Mouse (Mus musculus) forebrain, embryonic 16.5 days (tissue): ENCODE results near the gene Papolg. TPM values are rescaled to one million over a fixed set of nuclear protein-coding genes. Genes with fewer than 3 reads are reported as not detected.
"Not testable (repeated sequence)": the region's sequence is repeated elsewhere in the genome, so short reads cannot be mapped to it uniquely, and the experiment has no call there.

Experiments
- ATAC-seq: fragments of 200-750 bp; cut with Nextera tagmentation; 2 replicates; pipeline ENCODE4 v1.8.0; 2017; ENCODE audit warnings: mild to moderate bottlenecking, moderate library complexity
- H3K27ac ChIP-seq: fragments of 300-500 bp; sonication (generic); 2 replicates; pipeline ENCODE4 v1.5.1; 2014; ENCODE audit warnings: low read length, control low read depth
- H3K27me3 ChIP-seq: fragments of 300-500 bp; sonication (generic); replicated peaks from 2 replicates; pipeline ENCODE4 v1.6.1; 2014; ENCODE audit warnings: low read length; ENCODE audit not compliant: control insufficient read depth, insufficient read depth
- H3K36me3 ChIP-seq: fragments of 300-500 bp; sonication (generic); 2 replicates; pipeline ENCODE4 v1.6.1; 2014; ENCODE audit not compliant: control insufficient read depth, insufficient read depth
- H3K4me1 ChIP-seq: fragments of 300-500 bp; sonication (generic); replicated peaks from 2 replicates; pipeline ENCODE4 v1.6.1; 2014; ENCODE audit warnings: low read length; ENCODE audit not compliant: control insufficient read depth, insufficient read depth
- H3K4me2 ChIP-seq: fragments of 300-500 bp; sonication (generic); 2 replicates; pipeline ENCODE4 v1.6.1; 2014; ENCODE audit warnings: mild to moderate bottlenecking, low read length, control low read depth
- H3K4me3 ChIP-seq: fragments of 300-500 bp; sonication (generic); replicated peaks from 2 replicates; pipeline ENCODE4 v1.5.1; 2014; ENCODE audit warnings: mild to moderate bottlenecking, low read length, control low read depth
- H3K9ac ChIP-seq: fragments of 300-500 bp; sonication (generic); replicated peaks from 2 replicates; pipeline ENCODE4 v1.6.1; 2014; ENCODE audit warnings: low read depth, low read length, control low read depth
- H3K9me3 ChIP-seq: fragments of 300-500 bp; sonication (generic); 2 replicates; pipeline ENCODE4 v1.6.1; 2016; ENCODE audit warnings: low read length; ENCODE audit not compliant: control insufficient read depth
- WGBS: fragments of 180-500 bp; shearing (Covaris S2); extraction: QIAGEN DNeasy Blood & Tissue Kit; methylation state at CpG from one replicate; pipeline ENCODE4 v1.1.7; 2014; 5-methylcytosine and 5-hydroxymethylcytosine counted together
- polyA plus RNA-seq: library from polyadenylated mRNA; unstranded; fragments of >200 nt; fragmentation: Nextera tagmentation; extraction: Ambion mirVana; gene quantifications from 2 replicates; pipeline ENCODE4 v1.2.1, GENCODE M21; 2015

Gene Papolg
- 29.6 and 31.8 TPM in 2 replicates for polyA plus RNA-seq

GRCm38 (mm10) chr11:23895060-23895426 lies at the start of gene Papolg:
Gene Papolg (minus strand): TSS chr11:23895253.
- peak within 1 kb of the TSS; percentile 69 for H3K4me2 ChIP-seq
- peaks cover 2% of the 10 kb centered on the region; the same call in 1 of the 2 replicates for H3K36me3 ChIP-seq
- peak within 1 kb of the TSS; percentile 96 for H3K27ac ChIP-seq
- 0% methylated on average over 21 of the region's 21 CpGs for WGBS
- peak within 1 kb of the TSS; percentile 97 for H3K9ac ChIP-seq
- peaks cover 9% of the 10 kb centered on the region for H3K4me1 ChIP-seq
- peak within 1 kb of the TSS; percentile 98 for H3K4me3 ChIP-seq
- no peaks in the 10 kb centered on the region for H3K27me3 ChIP-seq
- H3K9me3 ChIP-seq: no peaks in the 10 kb centered on the region
- ATAC-seq: peak; percentile 100

GRCm38 (mm10) chr11:23928146-23928545 lies 33.1 kb upstream of the Papolg start:
- H3K27me3 ChIP-seq, H3K9me3 ChIP-seq, H3K4me1 ChIP-seq, H3K27ac ChIP-seq, ATAC-seq, H3K36me3 ChIP-seq, H3K9ac ChIP-seq: not testable (repeated sequence)
- Histone ChIP-seq H3K4me3 (peak overlapping the region; percentile 16; the same call in 1 of the 2 replicates), H3K4me2 (peak overlapping the region; percentile 20; the same call in 1 of the 2 replicates)
- WGBS: 28% methylated on average over 8 of the region's 8 CpGs

- no peak overlapping the region for H3K9ac ChIP-seq
- no peaks in the 10 kb centered on the region for H3K36me3 ChIP-seq
- ATAC-seq: no peak
- H3K9me3 ChIP-seq: no peaks in the 10 kb centered on the region
- H3K27me3 ChIP-seq: no peaks in the 10 kb centered on the region
- H3K27ac ChIP-seq: no peak overlapping the region
- 45% methylated on average over 8 of the region's 8 CpGs for WGBS
- H3K4me1 ChIP-seq: no peaks in the 10 kb centered on the region
- H3K4me2 ChIP-seq: peak overlapping the region; percentile 20; the same call in 1 of the 2 replicates
- peak overlapping the region; percentile 16; the same call in 1 of the 2 replicates for H3K4me3 ChIP-seq
Observed at GRCm38 (mm10) chr11:23927643-23928042, 32.6 kb upstream of the Papolg start.

GRCm38 (mm10) chr11:23913824-23914223 lies 18.8 kb upstream of the Papolg start:
- not testable (repeated sequence) for H3K27ac ChIP-seq, ATAC-seq, H3K4me3 ChIP-seq, H3K4me1 ChIP-seq, H3K36me3 ChIP-seq, H3K9ac ChIP-seq, H3K9me3 ChIP-seq, H3K4me2 ChIP-seq, H3K27me3 ChIP-seq
- WGBS: 88% methylated on average over 2 of the region's 2 CpGs

GRCm38 (mm10) chr11:23903909-23904308 lies 8.9 kb upstream of the Papolg start:
- Histone ChIP-seq H3K27ac (no peak overlapping the region), H3K27me3 (no peaks in the 10 kb centered on the region)

GRCm38 (mm10) chr11:23894141-23895059 lies 653 bp downstream of the Papolg start:
- Histone ChIP-seq H3K9me3 (no peaks in the 10 kb centered on the region), H3K27ac (peak overlapping the region; percentile 96), H3K9ac (peak overlapping the region; percentile 97), H3K4me1 (peaks cover 9% of the 10 kb centered on the region), H3K4me3 (peak overlapping the region; percentile 98), H3K27me3 (no peaks in the 10 kb centered on the region), H3K36me3 (peaks cover 2% of the 10 kb centered on the region), H3K4me2 (peak overlapping the region; percentile 69)
- under 1% methylated on average over 42 of the region's 48 CpGs for WGBS
- ATAC-seq: peak; percentile 82

More at GRCm38 (mm10) chr11:23903909-23904308, 8.9 kb upstream of the Papolg start:
- 86% methylated on average over 1 of the region's 1 CpGs for WGBS
- no peak for ATAC-seq
- Histone ChIP-seq H3K4me2 (no peak overlapping the region), H3K9ac (no peak overlapping the region), H3K4me3 (no peak overlapping the region), H3K4me1 (no peaks in the 10 kb centered on the region), H3K9me3 (no peaks in the 10 kb centered on the region), H3K36me3 (no peaks in the 10 kb centered on the region)

- Histone ChIP-seq H3K27me3 (no peaks in the 10 kb centered on the region), H3K9me3 (no peaks in the 10 kb centered on the region), H3K4me2 (peak overlapping the region; percentile 18; the same call in 1 of the 2 replicates), H3K27ac (no peak overlapping the region), H3K4me1 (peaks cover 9% of the 10 kb centered on the region), H3K36me3 (peaks cover 9% of the 10 kb centered on the region), H3K9ac (no peak overlapping the region), H3K4me3 (no peak overlapping the region)
- no peak for ATAC-seq
Observed at GRCm38 (mm10) chr11:23893556-23893955, 1.5 kb downstream of the Papolg start.

- Histone ChIP-seq H3K4me3 (no peak overlapping the region), H3K27ac (no peak overlapping the region), H3K4me1 (no peaks in the 10 kb centered on the region), H3K9ac (no peak overlapping the region), H3K4me2 (no peak overlapping the region), H3K36me3 (peaks cover 45% of the 10 kb centered on the region), H3K27me3 (no peaks in the 10 kb centered on the region), H3K9me3 (no peaks in the 10 kb centered on the region)
- WGBS: 89% methylated on average over 2 of the region's 2 CpGs
- ATAC-seq: no peak
Observed at GRCm38 (mm10) chr11:23864326-23864725, 30.7 kb downstream of the Papolg start.

GRCm38 (mm10) chr11:23856723-23857112 lies 38.3 kb downstream of the Papolg start:
- H3K9me3 ChIP-seq: no peaks in the 10 kb centered on the region
- 80% methylated on average over 4 of the region's 4 CpGs for WGBS
- H3K4me3 ChIP-seq: no peak overlapping the region
- H3K9ac ChIP-seq: no peak overlapping the region
- peaks cover 32% of the 10 kb centered on the region for H3K36me3 ChIP-seq
- H3K4me2 ChIP-seq: no peak overlapping the region
- no peaks in the 10 kb centered on the region for H3K4me1 ChIP-seq
- H3K27me3 ChIP-seq: no peaks in the 10 kb centered on the region
- no peak for ATAC-seq
- H3K27ac ChIP-seq: no peak overlapping the region
